ENCODE assay signal across 22 mouse cellular contexts in genomic region chr11:85175941-85176340, GRCm38 (mm10). TPM values are rescaled to one million over a fixed set of nuclear protein-coding genes. Genes with fewer than 3 reads are reported as not detected.
"Had no signal": no experiment of that assay in that cellular context is flagged by ENCODE, and none has a peak within 500 bp of the region (broad histone marks: within the 10 kb centered on the region; RNA-seq: fewer than 3 reads in every experiment).

No protein-coding gene starts in this region.

- ATAC-seq: intestine, postnatal 0 days had no signal

- H3K27ac ChIP-seq: kidney, embryonic 15.5 days; left cerebral cortex, adult 2 months; liver, embryonic 13.5 days; lung, embryonic 15.5 days; midbrain, embryonic 10.5 days; neural tube, embryonic 12.5 days; neural tube, embryonic 15.5 days; stomach, embryonic 15.5 days had no signal

- H3K36me3 ChIP-seq: kidney, embryonic 15.5 days; liver, embryonic 13.5 days; lung, embryonic 15.5 days; midbrain, embryonic 10.5 days; neural tube, embryonic 12.5 days; neural tube, embryonic 15.5 days; stomach, embryonic 15.5 days had no signal

- H3K9ac ChIP-seq: kidney, embryonic 15.5 days; liver, embryonic 13.5 days; lung, embryonic 15.5 days; neural tube, embryonic 12.5 days; neural tube, embryonic 15.5 days; stomach, embryonic 15.5 days had no signal

- H3K27me3 ChIP-seq: kidney, embryonic 15.5 days; liver, embryonic 13.5 days; lung, embryonic 15.5 days; neural tube, embryonic 15.5 days; stomach, embryonic 15.5 days had no signal

- H3K9me3 ChIP-seq: kidney, embryonic 15.5 days; liver, embryonic 13.5 days; lung, embryonic 15.5 days; megakaryocyte, embryonic 14.5 days; midbrain, embryonic 10.5 days; neural tube, embryonic 12.5 days; neural tube, embryonic 15.5 days; stomach, embryonic 15.5 days had no signal

- H3K4me3 ChIP-seq: kidney, embryonic 15.5 days; left cerebral cortex, adult 2 months; liver, embryonic 13.5 days; lung, embryonic 15.5 days; megakaryocyte, embryonic 14.5 days; midbrain, embryonic 10.5 days; neural tube, embryonic 12.5 days; neural tube, embryonic 15.5 days; stomach, embryonic 15.5 days had no signal

- H3K4me1 ChIP-seq: kidney, embryonic 15.5 days; lung, embryonic 15.5 days; midbrain, embryonic 10.5 days; neural tube, embryonic 12.5 days; neural tube, embryonic 15.5 days; stomach, embryonic 15.5 days had no signal

- DNase-seq: kidney, adult 2 months; kidney, postnatal 10 days; kidney, postnatal 36 days; layer of hippocampus, postnatal 36 days; liver, embryonic 13.5 days; midbrain, embryonic 14.5 days; right cerebral cortex, adult 18-20 months; right cerebral cortex, postnatal 25 days; spleen, adult 18-20 months; thymus, postnatal 25 days had no signal

- H3K4me2 ChIP-seq: kidney, embryonic 15.5 days; liver, embryonic 13.5 days; lung, embryonic 15.5 days; neural tube, embryonic 12.5 days; neural tube, embryonic 15.5 days; stomach, embryonic 15.5 days had no signal

RNA-seq across cellular contexts. Expression of gene 1700125H20Rik, which starts 5.7 kb away (rescaled TPM):
- total RNA-seq: layer of hippocampus, postnatal 36 days; left cerebral cortex, adult 2 months; left cerebral cortex, postnatal 36 days had no signal
- polyA plus RNA-seq: intestine, embryonic 14.5 days; kidney, adult 2 months; liver, embryonic 13.5 days; liver, embryonic 16.5 days; stomach, embryonic 15.5 days had no signal
